In the genomic region with DNA sequence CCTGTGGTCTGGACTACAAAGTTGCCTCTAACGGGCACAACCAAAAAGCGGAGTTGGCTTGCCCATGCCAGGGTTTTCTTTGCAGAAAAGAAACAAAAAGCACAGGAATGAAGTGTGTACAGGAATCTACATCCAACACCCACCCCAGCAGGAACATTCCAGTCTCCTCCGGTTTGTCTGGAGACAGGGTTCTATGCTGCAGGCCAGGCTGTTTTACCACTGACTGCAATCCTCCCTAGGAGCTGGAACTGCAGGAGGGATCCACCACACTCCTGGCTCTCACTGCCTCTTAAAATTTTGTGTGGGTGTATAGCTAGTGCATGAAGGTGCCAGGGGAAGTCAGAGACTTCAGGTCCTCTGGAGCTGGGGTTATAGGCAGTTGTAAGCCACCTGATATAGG, we compare ENCODE assay signal across 18 mouse cellular contexts. TPM values are rescaled to one million over a fixed set of nuclear protein-coding genes. Genes with fewer than 3 reads are reported as not detected.
DNase-seq lines count a peak whose midpoint lies in the region; ATAC-seq and TF ChIP-seq lines count a peak whose summit lies in the region.
"Had no signal": no experiment of that assay in that cellular context is flagged by ENCODE, and none has a peak within 500 bp of the region (broad histone marks: within the 10 kb centered on the region; RNA-seq: fewer than 3 reads in every experiment).

No protein-coding gene starts in this region.

- DNase-seq in hindbrain, postnatal 0 days (ENCODE audit: low spot score), result no peak
- no peak for DNase-seq in stomach, postnatal 0 days (ENCODE audit: low spot score)
- no peak for DNase-seq in limb, embryonic 10.5 days (ENCODE audit: low spot score)
- no peak for DNase-seq in left cerebral cortex, adult 18-20 months (ENCODE audit: low spot score in 2 of 2)
- DNase-seq: kidney, postnatal 4 days; layer of hippocampus, postnatal 36 days; spleen, adult 18-20 months; thymus, postnatal 36 days had no signal

- H3K27ac ChIP-seq in hindbrain, postnatal 0 days, result no peak overlapping the region
- no peak overlapping the region for H3K27ac ChIP-seq in hindbrain, embryonic 13.5 days
- peak overlapping the region; percentile 90 for H3K27ac ChIP-seq in intestine, embryonic 16.5 days (ENCODE audit: low read length)
- H3K27ac ChIP-seq in stomach, postnatal 0 days (replicated peaks), result no peak overlapping the region; the same call in 1 of the 2 replicates
- H3K27ac ChIP-seq in limb, embryonic 10.5 days, result no peak overlapping the region
- H3K27ac ChIP-seq: embryonic facial prominence, embryonic 13.5 days; forebrain, embryonic 12.5 days; lung, embryonic 15.5 days; midbrain, embryonic 10.5 days had no signal

- H3K9ac ChIP-seq in hindbrain, postnatal 0 days (replicated peaks; ENCODE audit: low read length), result no peak overlapping the region
- no peak overlapping the region for H3K9ac ChIP-seq in hindbrain, embryonic 13.5 days
- peak overlapping the region; percentile 30 for H3K9ac ChIP-seq in intestine, embryonic 16.5 days (ENCODE audit: low read depth, low read length)
- H3K9ac ChIP-seq in stomach, postnatal 0 days (ENCODE audit: low read length), result 0 out of 2 replicates have a peak overlapping the region, but pooled peaks have one; percentile 18
- H3K9ac ChIP-seq: embryonic facial prominence, embryonic 13.5 days; forebrain, embryonic 12.5 days; lung, embryonic 15.5 days had no signal

- H3K9me3 ChIP-seq in hindbrain, postnatal 0 days (ENCODE audit: low read length), result no peaks in the 10 kb centered on the region
- H3K9me3 ChIP-seq in hindbrain, embryonic 13.5 days, result no peaks in the 10 kb centered on the region
- H3K9me3 ChIP-seq in megakaryocyte, embryonic 14.5 days, result no peaks in the 10 kb centered on the region
- no peaks in the 10 kb centered on the region for H3K9me3 ChIP-seq in intestine, embryonic 16.5 days (ENCODE audit: control insufficient read depth, low read length)
- no peaks in the 10 kb centered on the region for H3K9me3 ChIP-seq in stomach, postnatal 0 days (ENCODE audit: control insufficient read depth, low read length)
- no peaks in the 10 kb centered on the region for H3K9me3 ChIP-seq in limb, embryonic 10.5 days (replicated peaks)
- H3K9me3 ChIP-seq: embryonic facial prominence, embryonic 13.5 days; forebrain, embryonic 12.5 days; lung, embryonic 15.5 days; midbrain, embryonic 10.5 days had no signal

- no peaks in the 10 kb centered on the region for H3K4me1 ChIP-seq in hindbrain, postnatal 0 days (ENCODE audit: insufficient read depth, low read length)
- peaks cover 17% of the 10 kb centered on the region; the same call in 1 of the 2 replicates for H3K4me1 ChIP-seq in hindbrain, embryonic 13.5 days (replicated peaks)
- peaks cover 75% of the 10 kb centered on the region for H3K4me1 ChIP-seq in megakaryocyte, embryonic 14.5 days
- H3K4me1 ChIP-seq in intestine, embryonic 16.5 days (ENCODE audit: control insufficient read depth, insufficient read depth, low read length), result peaks cover 52% of the 10 kb centered on the region
- H3K4me1 ChIP-seq in stomach, postnatal 0 days (replicated peaks; ENCODE audit: control insufficient read depth, insufficient read depth), result peaks cover 6% of the 10 kb centered on the region
- peaks cover 71% of the 10 kb centered on the region for H3K4me1 ChIP-seq in limb, embryonic 10.5 days

- no peak for TF ChIP-seq CTCF in hindbrain, postnatal 0 days (IDR thresholded peaks at IDR 0.05; ENCODE audit: low read depth)
- no peak for TF ChIP-seq CTCF in stomach, postnatal 0 days (IDR thresholded peaks at IDR 0.05; ENCODE audit: low read depth)

- H3K4me2 ChIP-seq in hindbrain, postnatal 0 days (ENCODE audit: low read depth, low read length), result no peak overlapping the region
- H3K4me2 ChIP-seq in hindbrain, embryonic 13.5 days, result no peak overlapping the region
- H3K4me2 ChIP-seq in intestine, embryonic 16.5 days (ENCODE audit: low read depth, low read length), result peak overlapping the region; percentile 37; the same call in 1 of the 2 replicates
- peak overlapping the region; percentile 20 for H3K4me2 ChIP-seq in stomach, postnatal 0 days (replicated peaks; ENCODE audit: low read depth)
- H3K4me2 ChIP-seq: embryonic facial prominence, embryonic 13.5 days; forebrain, embryonic 12.5 days; lung, embryonic 15.5 days had no signal

- 0 out of 2 replicates have a peak, but pooled peaks have one; percentile 11 for ATAC-seq in hindbrain, postnatal 0 days
- no peak for ATAC-seq in hindbrain, embryonic 13.5 days (ENCODE audit: low FRiP score)
- ATAC-seq in megakaryocyte, adult 5-6 weeks (ENCODE audit: poor library complexity, severe bottlenecking), result no peak
- no peak for ATAC-seq in intestine, embryonic 16.5 days
- no peak for ATAC-seq in stomach, postnatal 0 days (ENCODE audit: low FRiP score, low TSS enrichment)
- ATAC-seq: CD4-positive, CD25-positive, alpha-beta regulatory T cell, adult 4 months; inflammation-experienced regulatory T-cells, adult 6 months had no signal

- no peak for TF ChIP-seq EP300 in stomach, postnatal 0 days (optimal IDR thresholded peaks at IDR 0.05)

- H3K36me3 ChIP-seq in hindbrain, postnatal 0 days (ENCODE audit: insufficient read depth, low read length), result no peaks in the 10 kb centered on the region
- H3K36me3 ChIP-seq in hindbrain, embryonic 13.5 days, result no peaks in the 10 kb centered on the region
- peaks cover 85% of the 10 kb centered on the region for H3K36me3 ChIP-seq in megakaryocyte, embryonic 14.5 days (replicated peaks; ENCODE audit: low read length)
- no peaks in the 10 kb centered on the region for H3K36me3 ChIP-seq in intestine, embryonic 16.5 days (ENCODE audit: control insufficient read depth, insufficient read depth, low read length)
- H3K36me3 ChIP-seq in stomach, postnatal 0 days (ENCODE audit: control insufficient read depth, insufficient read depth, low read length), result no peaks in the 10 kb centered on the region; the same call in 1 of the 2 replicates
- H3K36me3 ChIP-seq in limb, embryonic 10.5 days, result 0 out of 2 replicates have a peak, but pooled peaks cover 5% of the 10 kb centered on the region
- H3K36me3 ChIP-seq: embryonic facial prominence, embryonic 13.5 days; forebrain, embryonic 12.5 days; lung, embryonic 15.5 days; midbrain, embryonic 10.5 days had no signal

- no peaks in the 10 kb centered on the region for H3K27me3 ChIP-seq in hindbrain, postnatal 0 days (ENCODE audit: insufficient read depth, low read length)
- H3K27me3 ChIP-seq in hindbrain, embryonic 13.5 days, result peaks cover under 1% of the 10 kb centered on the region; the same call in 1 of the 2 replicates
- no peaks in the 10 kb centered on the region for H3K27me3 ChIP-seq in megakaryocyte, embryonic 14.5 days (replicated peaks)
- no peaks in the 10 kb centered on the region for H3K27me3 ChIP-seq in intestine, embryonic 16.5 days (replicated peaks; ENCODE audit: control insufficient read depth, insufficient read depth, low read length)
- no peaks in the 10 kb centered on the region for H3K27me3 ChIP-seq in stomach, postnatal 0 days (ENCODE audit: control insufficient read depth, insufficient read depth, low read length)
- no peaks in the 10 kb centered on the region for H3K27me3 ChIP-seq in limb, embryonic 10.5 days (ENCODE audit: low read depth, poor library complexity, severe bottlenecking)
- H3K27me3 ChIP-seq: embryonic facial prominence, embryonic 13.5 days; forebrain, embryonic 12.5 days; lung, embryonic 15.5 days had no signal

- WGBS in hindbrain, postnatal 0 days, result 64% methylated on average over 3 of the region's 3 CpGs
- WGBS in hindbrain, embryonic 13.5 days, result 84% methylated on average over 3 of the region's 3 CpGs
- 75% methylated on average over 3 of the region's 3 CpGs for WGBS in intestine, embryonic 16.5 days
- 63% methylated on average over 3 of the region's 3 CpGs for WGBS in stomach, postnatal 0 days
- WGBS in limb, embryonic 10.5 days, result 90% methylated on average over 3 of the region's 3 CpGs

- no peak overlapping the region for H3K4me3 ChIP-seq in hindbrain, postnatal 0 days (ENCODE audit: low read length)
- H3K4me3 ChIP-seq in hindbrain, embryonic 13.5 days, result no peak overlapping the region
- H3K4me3 ChIP-seq in megakaryocyte, embryonic 14.5 days (replicated peaks), result peak overlapping the region; percentile 88
- H3K4me3 ChIP-seq in intestine, embryonic 16.5 days (ENCODE audit: low read length), result no peak overlapping the region
- 0 out of 2 replicates have a peak overlapping the region, but pooled peaks have one; percentile 0 for H3K4me3 ChIP-seq in stomach, postnatal 0 days (ENCODE audit: low read depth, low read length)
- no peak overlapping the region for H3K4me3 ChIP-seq in limb, embryonic 10.5 days
- H3K4me3 ChIP-seq: embryonic facial prominence, embryonic 13.5 days; forebrain, embryonic 12.5 days; lung, embryonic 15.5 days; midbrain, embryonic 10.5 days had no signal

RNA-seq across cellular contexts. Expression of gene Nfe2l2, which starts 5.6 kb away (rescaled TPM):
- 7.4 and 11.6 TPM in 2 replicates for total RNA-seq in hindbrain, postnatal 0 days (2014; rRNA removed)
- 16.3 and 17.0 TPM in 2 replicates for polyA plus RNA-seq in hindbrain, postnatal 0 days (2015; fragmentation: Nextera tagmentation; extraction: Ambion mirVana)
- 12.9 and 13.6 TPM in 2 replicates for polyA plus RNA-seq in hindbrain, embryonic 13.5 days (2015; fragmentation: Nextera tagmentation; extraction: Ambion mirVana)
- 11.9 and 34.2 TPM in 2 replicates for polyA plus RNA-seq in megakaryocyte, embryonic 14.5 days (2012; ENCODE audit: insufficient read depth, low replicate concordance)
- 148 TPM in 2 replicates for total RNA-seq in megakaryocyte, adult 5-6 weeks (2015)
- 81.2 and 94.4 TPM in 2 replicates for total RNA-seq in megakaryocyte, adult 5-6 weeks (2017)
- 112 and 115 TPM in 2 replicates for polyA plus RNA-seq in intestine, embryonic 16.5 days (2015; fragmentation: Nextera tagmentation; extraction: Ambion mirVana)
- polyA plus RNA-seq in stomach, postnatal 0 days (2015; fragmentation: Nextera tagmentation; extraction: Ambion mirVana), result 125 and 144 TPM in 2 replicates
- 33.8 and 37.2 TPM in 2 replicates for polyA plus RNA-seq in limb, embryonic 10.5 days (2016; fragmentation: Nextera tagmentation; extraction: Ambion mirVana)
- total RNA-seq in left cerebral cortex, adult 18-20 months (2021), result 10 to 100 TPM; 14.7 TPM

RNA-seq across cellular contexts. Expression of gene Hnrnpa3, which starts 39.8 kb away (rescaled TPM):
- 64.9 and 67.8 TPM in 2 replicates for total RNA-seq in hindbrain, postnatal 0 days (2014; rRNA removed)
- polyA plus RNA-seq in hindbrain, postnatal 0 days (2015; fragmentation: Nextera tagmentation; extraction: Ambion mirVana), result 131 and 137 TPM in 2 replicates
- 235 and 246 TPM in 2 replicates for polyA plus RNA-seq in hindbrain, embryonic 13.5 days (2015; fragmentation: Nextera tagmentation; extraction: Ambion mirVana)
- 28.2 and 136 TPM in 2 replicates for polyA plus RNA-seq in megakaryocyte, embryonic 14.5 days (2012; ENCODE audit: insufficient read depth, low replicate concordance)
- total RNA-seq in megakaryocyte, adult 5-6 weeks (2015), result 596 and 620 TPM in 2 replicates
- total RNA-seq in megakaryocyte, adult 5-6 weeks (2017), result 223 and 241 TPM in 2 replicates
- polyA plus RNA-seq in intestine, embryonic 16.5 days (2015; fragmentation: Nextera tagmentation; extraction: Ambion mirVana), result 215 and 254 TPM in 2 replicates
- 116 and 127 TPM in 2 replicates for polyA plus RNA-seq in stomach, postnatal 0 days (2015; fragmentation: Nextera tagmentation; extraction: Ambion mirVana)
- polyA plus RNA-seq in limb, embryonic 10.5 days (2016; fragmentation: Nextera tagmentation; extraction: Ambion mirVana), result 352 and 369 TPM in 2 replicates
- total RNA-seq in left cerebral cortex, adult 18-20 months (2021), result 100 to 1,000 TPM; 268 to 300 TPM

Comparison
In these comparisons a context has a peak if more than half of its experiments do, and no peak if none do; other contexts are left out.
1. H3K4me2 ChIP-seq: peak in intestine, embryonic 16.5 days (single experiment) and stomach, postnatal 0 days (single experiment); none in hindbrain, postnatal 0 days (single experiment) and hindbrain, embryonic 13.5 days (single experiment).
2. H3K4me3 ChIP-seq: peak in megakaryocyte, embryonic 14.5 days (single experiment) and stomach, postnatal 0 days (single experiment); none in hindbrain, postnatal 0 days (single experiment), hindbrain, embryonic 13.5 days (single experiment), intestine, embryonic 16.5 days (single experiment) and limb, embryonic 10.5 days (single experiment).
3. H3K9ac ChIP-seq: peak in intestine, embryonic 16.5 days (single experiment) and stomach, postnatal 0 days (single experiment); none in hindbrain, postnatal 0 days (single experiment) and hindbrain, embryonic 13.5 days (single experiment).